Mouse (Mus musculus) left cerebral cortex, postnatal 10 days (tissue): ENCODE measurements around the gene Hspa1l. TPM values are rescaled to one million over a fixed set of nuclear protein-coding genes. Genes with fewer than 3 reads are reported as not detected.
"Not testable (repeated sequence)": the region's sequence is repeated elsewhere in the genome, so short reads cannot be mapped to it uniquely, and the experiment has no call there.

Source experiments
- DNase-seq, 2 experiments: peaks; one replicate each; pipeline ENCODE4 v3.0.0; 2021 to 2022; ENCODE audit warnings: low spot score in 2 of 2, mixed read lengths in 1 of 2; ENCODE audit errors: extremely low spot score in 1 of 2
- intact Hi-C: fragments of 180-260 bp; cut with DNase I; formaldehyde crosslinking; loops from one replicate; pipeline ENCODE4 v1.15.1; 2025
- total RNA-seq, 2 experiments: library from RNA; stranded (reverse); gene quantifications; 2 replicates each; pipeline ENCODE4 v1.2.3; 2021

Gene Hspa1l
- total RNA-seq = under 1 TPM in 1 of 2 experiments, not detected in 1; 0.20 TPM

DNA sequence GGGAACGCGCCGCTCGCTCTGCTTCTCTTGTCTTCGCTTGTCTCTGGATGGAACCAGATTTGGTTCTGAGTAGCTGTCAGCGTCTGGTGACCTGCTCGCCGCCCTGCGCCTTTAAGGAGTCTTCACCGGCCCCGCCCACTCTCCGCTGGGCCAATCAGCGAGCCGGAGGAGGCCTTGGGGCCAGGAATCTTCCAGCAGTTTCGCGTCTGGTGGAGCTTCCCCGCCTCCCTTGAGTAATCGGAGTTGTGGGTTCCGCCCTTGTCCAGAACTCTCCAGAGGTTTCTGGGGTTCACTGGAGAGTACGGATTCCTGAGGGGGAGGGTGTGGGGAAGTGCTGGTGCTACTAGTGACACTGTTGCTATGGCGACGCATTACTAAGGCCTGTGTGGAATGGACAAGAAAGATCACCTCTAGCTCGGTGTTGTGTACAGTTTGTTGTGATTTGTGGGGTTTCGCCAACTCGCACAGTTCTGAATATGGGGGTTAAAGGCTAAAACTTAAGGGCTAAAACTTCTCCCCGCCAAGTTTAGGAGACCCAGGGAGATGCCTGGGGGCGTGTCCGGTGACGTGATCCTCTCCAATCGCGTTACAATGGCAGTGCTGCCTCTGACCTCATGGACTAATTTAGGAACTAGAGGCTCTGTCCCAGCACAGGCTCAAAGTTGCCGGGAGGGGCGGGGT, at the start of gene Hspa1l, which contains the start of gene Hspa1a:
Hspa1l (plus strand) TSS at position 635 of the 681 bp plus-strand sequence.
Hspa1a (minus strand) TSS at position 88 of the 681 bp plus-strand sequence.
- peak; percentile 69 to 82 for DNase-seq
- intact Hi-C loops = not testable (repeated sequence)

DNA sequence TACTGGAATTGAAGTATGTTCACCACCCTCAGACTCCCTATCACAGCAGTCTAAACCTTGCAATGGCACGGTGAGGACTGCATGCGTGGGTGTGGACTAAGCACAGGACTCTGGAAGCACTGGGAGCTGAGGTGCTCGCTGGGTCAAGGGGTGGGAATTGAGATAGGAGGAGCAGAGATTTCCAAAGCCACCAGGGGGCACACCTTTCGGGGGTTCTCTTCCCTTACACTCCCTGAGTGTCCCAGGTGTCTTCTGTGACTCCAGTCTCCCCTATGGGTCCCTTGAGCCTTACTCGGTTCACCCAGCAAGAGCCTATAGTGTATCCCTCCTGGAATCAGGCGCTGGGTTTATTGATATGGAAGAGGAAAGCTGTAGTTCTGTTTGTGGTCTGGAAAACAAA, 49.6 kb upstream of the Hspa1l start:
- DNase-seq = no peak
- intact Hi-C loops = no loop called here

DNA sequence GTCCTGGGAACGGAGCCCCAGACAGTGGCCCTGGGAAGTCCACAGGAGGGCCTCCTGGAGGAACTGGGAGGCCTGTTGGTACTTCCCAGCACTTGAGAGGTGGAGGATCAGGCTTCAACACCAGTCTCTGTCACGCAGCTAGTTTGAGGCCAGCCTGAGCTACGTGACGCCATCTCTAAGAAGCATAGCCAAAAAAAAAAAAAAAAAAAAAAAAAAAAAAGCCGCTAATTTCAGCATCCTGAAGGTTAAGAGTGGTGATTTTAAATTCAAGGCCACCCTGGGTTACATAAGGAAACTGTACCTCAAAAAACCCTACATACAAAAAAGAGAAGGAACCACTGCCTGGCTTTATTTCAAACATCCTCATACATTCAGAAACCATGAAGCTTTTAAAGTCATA, 48.2 kb upstream of the Hspa1l start:
- intact Hi-C loops = no loop called here
- no peak for DNase-seq

DNA sequence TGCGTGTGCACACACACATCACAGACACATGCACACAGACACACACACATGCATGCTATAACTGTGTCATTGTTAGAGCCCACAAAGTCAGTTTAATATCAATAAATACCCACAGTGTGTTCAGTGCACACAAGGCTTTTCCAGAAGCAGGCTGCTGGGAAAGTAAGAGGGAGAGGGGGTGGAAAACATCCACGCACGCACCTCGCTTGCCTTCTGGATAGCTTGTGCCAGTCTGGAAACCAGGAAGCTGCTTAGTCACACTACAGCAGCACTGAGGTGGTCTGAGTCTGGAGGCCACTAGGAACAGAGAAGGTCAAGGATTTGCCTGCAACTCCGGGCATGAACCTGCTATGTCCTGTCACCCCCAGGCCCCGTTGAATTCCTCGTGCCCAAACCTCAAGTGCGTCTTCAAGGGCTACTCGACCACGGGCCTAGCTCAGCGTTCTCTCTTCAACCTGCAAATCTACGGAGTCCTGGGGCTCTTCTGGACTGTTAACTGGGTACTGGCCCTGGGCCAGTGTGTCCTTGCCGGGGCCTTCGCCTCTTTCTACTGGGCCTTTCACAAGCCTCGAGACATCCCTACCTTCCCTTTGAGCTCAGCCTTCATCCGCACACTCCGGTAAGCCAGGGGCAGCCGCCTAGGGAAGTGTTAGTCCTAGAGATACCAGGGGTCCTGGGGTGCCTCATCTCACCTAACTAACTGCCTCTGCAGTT, 45.0 kb upstream of the Hspa1l start:
- intact Hi-C loops = no loop called here
- DNase-seq = no peak

DNA sequence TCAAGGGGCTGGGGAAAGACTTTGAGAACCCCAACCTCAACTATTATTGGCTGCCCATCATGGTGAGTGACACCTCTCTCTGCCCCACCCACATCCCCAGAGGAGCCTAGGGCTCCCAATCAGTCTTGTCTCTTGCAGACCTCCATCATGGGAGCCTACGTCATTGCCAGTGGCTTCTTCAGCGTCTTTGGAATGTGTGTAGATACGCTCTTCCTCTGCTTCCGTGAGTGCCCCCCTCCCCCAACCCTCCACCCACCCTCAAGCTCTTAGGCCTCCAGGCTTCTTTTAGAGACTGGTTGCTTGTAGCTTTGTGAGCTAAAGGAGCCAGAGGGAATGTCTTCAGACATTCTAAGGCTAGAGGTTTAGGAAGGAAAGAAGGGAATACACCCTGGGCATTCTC, 43.7 kb upstream of the Hspa1l start:
- no peak for DNase-seq
- intact Hi-C loops = no loop called here

DNA sequence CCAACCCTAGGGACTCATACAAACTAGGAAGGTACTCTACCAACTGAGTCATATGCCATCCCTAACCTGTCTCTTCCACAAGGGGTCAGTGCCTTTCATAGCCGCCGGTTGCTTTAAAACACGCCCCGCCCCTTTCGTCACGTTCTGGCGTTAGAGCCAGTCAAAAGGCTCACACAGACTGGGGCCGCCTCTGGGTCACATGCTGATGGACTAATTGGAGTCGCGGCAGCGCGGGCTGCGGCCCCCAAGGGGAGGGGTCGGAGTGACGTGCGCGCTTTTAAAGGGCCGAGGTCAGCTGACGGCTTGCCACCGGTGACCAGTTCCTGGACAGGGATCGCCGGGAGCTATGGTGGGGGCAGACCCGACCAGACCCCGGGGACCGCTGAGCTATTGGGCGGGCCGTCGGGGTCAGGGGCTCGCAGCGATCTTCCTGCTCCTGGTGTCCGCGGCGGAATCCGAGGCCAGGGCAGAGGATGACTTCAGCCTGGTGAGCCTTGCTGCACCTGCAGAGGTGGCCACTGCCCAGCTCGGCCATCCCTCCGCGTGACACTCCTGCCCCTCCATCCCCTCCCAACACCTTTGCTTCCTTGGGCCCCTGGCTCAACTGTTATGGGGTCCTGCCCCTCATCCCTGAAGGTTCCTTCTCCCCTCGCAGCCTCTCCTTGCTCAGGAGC, 41.3 kb upstream of the Hspa1l start, which contains the start of gene Neu1:
Neu1 (plus strand) TSS at position 193 of the 674 bp plus-strand sequence.
- intact Hi-C loops = no loop called here
- DNase-seq = peak; percentile 97 to 99

DNA sequence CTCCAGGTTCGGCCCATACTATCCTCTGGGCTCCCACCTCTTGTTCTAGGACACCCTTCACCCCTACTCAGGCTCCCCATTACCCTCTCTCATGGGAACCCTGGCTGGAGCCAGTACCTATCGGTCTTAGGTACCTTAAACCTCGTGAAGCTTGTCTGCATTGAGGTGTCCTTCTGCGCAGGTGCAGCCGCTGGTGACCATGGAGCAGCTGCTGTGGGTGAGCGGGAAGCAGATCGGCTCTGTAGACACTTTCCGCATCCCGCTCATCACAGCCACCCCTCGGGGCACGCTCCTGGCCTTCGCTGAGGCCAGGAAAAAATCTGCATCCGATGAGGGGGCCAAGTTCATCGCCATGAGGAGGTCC, 40.8 kb upstream of the Hspa1l start:
- DNase-seq = peak in 1 of 2 experiments; percentile 20
- intact Hi-C loops = no loop called here

DNA sequence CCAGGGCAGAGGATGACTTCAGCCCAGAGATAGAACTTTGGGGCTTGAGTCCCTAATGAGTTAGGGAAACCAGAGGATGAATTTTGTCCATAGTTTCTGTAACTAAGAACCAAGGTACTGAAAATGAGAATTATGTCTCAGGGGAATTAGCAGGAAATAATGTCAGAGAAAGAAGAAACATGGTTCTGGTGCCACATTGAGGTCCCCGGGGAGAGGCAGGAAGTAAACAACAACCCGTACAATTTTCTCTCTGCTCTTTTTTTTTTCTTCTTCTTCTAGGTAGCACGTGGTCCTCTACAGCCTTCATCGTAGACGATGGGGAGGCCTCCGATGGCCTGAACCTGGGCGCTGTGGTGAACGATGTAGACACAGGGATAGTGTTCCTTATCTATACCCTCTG, 40.2 kb upstream of the Hspa1l start:
- intact Hi-C loops = no loop called here
- DNase-seq = no peak

DNA sequence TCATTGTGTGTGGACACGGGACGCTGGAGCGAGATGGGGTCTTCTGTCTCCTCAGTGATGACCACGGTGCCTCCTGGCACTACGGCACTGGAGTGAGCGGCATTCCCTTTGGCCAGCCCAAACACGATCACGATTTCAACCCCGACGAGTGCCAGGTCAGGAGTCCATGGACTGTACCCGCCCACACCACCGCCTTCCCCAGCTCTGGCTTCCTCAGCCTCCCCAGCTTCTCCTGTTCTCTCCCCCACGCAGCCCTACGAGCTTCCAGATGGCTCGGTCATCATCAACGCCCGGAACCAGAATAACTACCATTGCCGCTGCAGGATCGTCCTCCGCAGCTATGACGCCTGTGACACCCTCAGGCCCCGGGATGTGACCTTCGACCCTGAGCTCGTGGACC, 38.5 kb upstream of the Hspa1l start:
- intact Hi-C loops = no loop called here
- no peak for DNase-seq

DNA sequence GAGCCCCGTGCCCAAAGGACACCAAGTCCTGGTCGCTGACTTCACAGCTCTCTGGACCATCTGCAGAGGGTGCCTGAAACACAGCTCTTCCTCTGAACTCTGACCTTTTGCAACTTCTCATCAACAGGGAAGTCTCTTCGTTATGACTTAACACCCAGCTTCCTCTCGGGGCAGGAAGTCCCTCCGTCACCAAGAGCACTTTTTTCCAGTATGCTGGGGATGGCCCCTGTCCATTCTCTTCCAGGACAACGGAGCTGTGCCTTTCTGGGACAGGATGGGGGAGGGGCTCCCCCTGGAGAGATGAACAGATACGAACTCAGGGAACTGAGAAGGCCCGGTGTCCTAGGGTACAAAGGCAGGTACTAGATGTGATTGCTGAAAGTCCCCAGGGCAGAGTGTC, 37.7 kb upstream of the Hspa1l start:
- intact Hi-C loops = no loop called here
- no peak for DNase-seq

DNA sequence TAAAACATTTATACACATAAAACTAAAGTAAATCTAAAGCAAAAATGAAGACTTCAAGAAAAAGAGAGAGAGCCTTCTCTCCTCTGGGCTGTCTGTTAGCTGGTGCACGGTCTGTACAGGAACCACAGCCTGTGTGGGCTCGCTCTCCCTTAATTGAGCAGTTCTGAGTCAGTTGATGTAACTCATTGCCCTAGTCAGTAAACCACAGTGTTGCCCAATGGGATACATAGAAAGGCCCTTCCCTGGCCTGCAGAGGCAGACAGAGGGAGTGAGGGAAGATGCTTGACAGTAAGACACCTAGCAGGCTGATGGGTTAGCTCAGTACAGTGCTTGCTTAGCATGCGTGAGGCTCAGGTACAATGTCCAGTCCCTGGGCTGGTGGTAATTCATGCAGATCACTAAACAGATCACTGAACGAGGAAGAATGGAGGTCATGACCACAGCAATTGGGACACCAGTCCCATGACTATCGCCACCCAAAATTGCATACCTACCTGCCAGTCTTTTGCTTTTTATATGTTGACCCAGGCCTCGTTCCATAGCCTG, 34.5 kb upstream of the Hspa1l start:
- intact Hi-C loops = no loop called here
- DNase-seq = no peak

DNA sequence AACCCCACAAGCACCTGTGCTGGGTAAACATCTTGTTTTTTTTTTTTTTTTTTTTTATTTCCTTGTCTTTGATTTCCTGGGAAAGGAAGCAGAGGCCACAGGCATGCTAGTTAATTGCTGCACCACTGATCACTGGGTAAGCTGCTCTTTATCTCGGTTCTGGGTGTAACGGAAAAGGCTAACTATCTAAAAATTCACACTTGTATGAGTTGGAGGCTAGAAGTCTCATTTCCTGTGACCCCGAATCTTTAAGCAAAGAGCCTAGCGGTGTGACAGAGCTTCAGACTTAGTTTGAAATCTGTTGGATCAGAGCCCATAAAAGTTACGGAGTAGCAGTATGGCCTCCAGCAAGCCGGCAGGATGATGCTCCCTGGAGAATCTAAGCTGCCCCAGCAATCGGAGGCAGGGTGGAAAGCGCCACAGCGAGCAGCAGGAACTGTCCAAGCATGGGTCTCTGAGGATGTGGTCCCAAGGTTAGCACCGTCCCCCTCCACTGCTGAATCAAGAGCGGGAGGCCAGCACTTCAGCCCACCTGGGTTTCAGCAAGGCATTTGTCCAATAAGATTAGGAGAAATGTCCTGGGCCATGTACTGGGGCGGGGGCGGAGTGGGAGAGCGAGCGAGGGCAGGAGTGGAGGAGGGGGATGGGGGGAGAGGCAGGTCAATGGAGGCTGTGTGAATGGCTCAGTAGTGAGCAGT, 31.0 kb upstream of the Hspa1l start:
- no peak for DNase-seq
- intact Hi-C loops = no loop called here

DNA sequence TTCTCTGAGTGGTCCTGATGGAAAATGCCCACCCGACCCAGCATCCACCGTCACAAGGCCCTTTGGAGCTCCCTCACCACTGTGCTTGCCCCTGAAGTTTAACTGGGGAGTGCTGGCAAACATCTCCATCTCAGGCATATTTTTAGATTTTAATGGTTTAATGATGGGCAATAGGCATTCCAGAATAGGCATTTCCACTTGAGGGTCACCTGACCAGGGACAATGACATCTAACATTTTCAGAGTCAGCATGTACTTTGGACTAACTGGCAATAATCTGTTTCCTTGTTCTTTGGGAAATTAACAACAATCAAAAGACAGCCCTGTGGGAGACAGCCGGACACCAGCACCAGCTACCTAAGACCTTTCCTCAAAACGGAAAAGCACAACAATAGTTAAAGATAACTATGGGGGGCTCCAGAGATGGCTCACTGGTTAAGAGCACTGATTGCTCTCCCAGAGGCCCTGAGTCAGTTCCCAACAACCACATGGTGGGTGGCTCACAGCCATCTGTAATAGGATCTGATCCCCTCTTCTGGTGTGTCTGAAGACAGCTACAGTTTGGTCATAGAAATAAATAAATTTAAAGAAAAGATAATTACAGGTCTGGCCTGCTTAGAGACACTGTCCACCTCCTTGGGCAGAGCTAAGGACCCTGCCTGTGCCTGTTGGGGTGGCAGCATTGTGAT, 29.2 kb upstream of the Hspa1l start:
- intact Hi-C loops = no loop called here
- no peak for DNase-seq

DNA sequence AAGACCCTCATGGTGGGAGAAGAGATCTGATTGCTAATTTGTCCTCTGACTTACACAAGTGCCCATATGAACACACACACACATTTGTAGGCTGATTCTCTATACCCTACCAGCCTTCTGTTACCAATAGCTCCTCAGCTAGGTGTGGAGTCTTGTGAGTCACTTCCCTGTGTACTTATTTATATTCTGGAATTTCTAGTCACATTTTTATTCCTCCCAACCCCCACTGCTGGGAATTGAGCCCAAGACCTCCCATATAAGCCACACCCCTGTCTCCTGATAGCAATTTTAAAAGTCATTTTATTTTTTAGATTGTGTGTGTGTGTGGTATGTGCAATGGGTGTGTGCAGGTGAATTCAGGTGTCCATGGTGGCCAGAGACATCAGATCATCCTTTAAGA, 28.1 kb upstream of the Hspa1l start:
- DNase-seq = no peak
- intact Hi-C loops = no loop called here

DNA sequence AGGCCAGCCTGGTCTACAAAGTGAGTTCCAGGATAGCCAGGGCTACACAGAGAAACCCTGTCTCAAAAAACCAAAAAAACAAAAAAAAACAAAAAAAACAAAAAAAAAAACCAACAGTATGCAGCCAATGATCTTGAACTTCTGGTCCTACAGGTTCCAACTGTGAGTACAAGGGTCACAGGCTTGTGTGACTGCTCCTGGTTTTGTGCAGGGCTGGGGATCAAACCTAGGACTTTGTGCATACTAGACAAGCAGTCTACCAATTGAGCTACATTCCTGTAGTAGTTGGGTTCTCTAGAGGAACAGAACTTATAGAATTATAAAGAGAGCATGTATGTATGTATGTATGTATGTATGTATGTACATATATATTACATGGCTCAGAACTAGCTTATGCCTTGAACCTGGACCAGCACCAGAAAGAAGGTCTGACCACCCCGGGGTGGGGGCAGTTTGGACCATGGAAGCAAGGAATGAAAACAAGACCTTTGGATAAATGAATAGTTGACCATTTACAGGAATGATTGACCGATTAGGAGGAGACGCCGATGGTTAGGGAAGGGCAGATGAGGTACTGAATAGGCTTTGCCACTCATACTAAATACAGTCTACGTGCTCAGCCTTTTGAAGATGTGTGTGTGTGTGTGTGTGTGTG, 25.9 kb upstream of the Hspa1l start:
- intact Hi-C loops = loop anchor here (5.0 kb wide), 1 partner anchor 89 kb away; no protein-coding TSS in a partner anchor

DNA sequence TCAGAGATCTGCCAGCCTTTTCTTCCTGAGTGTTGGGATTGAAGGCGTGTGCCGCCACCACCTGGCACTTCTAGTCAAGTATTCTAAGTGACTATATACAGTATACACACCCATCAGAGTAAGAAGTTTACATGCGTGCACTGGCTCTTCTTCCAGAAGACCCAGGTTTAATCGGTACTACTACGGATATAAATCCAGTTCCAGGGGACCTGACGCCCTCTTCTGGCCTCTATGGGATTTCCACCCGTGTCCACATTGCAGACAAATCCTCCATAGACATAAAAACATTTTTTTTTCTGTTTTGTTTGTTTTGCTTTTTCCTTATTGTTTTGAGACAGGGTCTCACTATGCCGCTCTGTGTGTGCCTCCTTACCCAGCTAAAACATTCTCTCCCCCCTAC, 24.9 kb upstream of the Hspa1l start:
- intact Hi-C loops = loop anchor here (5.0 kb wide), 1 partner anchor 90 kb away; no protein-coding TSS in a partner anchor
- DNase-seq = no peak

More for the DNA sequence above, 25.9 kb upstream of the Hspa1l start:
- no peak for DNase-seq

DNA sequence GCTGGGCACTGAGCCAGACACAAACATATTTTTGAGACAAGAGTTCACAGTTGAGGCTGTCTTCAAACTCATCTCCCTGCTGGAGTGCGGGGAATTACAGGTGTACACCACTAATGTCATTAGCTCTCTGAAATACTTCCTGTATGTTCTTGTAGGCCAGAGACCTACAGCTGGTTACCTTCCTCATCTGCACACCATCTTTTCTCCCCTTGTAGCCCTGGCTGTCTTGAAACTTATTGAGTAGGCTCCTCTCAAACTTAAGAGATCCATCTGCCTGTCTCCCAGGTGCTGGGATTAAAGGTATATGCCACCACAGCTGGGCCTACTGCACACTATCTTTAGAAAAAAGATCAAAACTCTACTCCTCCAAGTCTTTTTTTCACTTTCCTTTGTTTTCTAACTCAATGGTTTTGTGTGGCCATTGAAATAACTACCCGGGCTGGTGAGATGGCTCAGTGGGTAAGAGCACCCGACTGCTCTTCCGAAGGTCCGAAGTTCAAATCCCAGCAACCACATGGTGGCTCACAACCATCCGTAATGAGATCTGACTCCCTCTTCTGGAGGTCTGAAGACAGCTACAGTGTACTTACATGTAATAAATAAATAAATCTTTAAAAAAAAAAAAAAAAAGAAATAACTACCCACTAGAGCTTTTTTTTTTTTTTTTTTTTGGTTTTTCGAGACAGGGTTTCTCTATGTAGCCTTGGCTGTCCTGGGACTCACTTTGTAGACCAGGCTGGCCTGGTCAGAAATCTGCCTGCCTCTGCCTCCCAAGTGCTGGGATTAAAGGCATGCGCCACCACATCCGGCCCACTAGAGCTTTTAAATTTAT, 23.6 kb upstream of the Hspa1l start:
- DNase-seq = not testable (repeated sequence)
- intact Hi-C loops = loop anchor here (5.0 kb wide), 1 partner anchor 92 kb away; no protein-coding TSS in a partner anchor
